In genomic region chr17:94749466-94750135, GRCm38 (mm10) we compare ENCODE assay signal across 8 mouse cellular contexts. TPM values are rescaled to one million over a fixed set of nuclear protein-coding genes. Genes with fewer than 3 reads are reported as not detected.
DNase-seq lines count a peak whose midpoint lies in the region; ATAC-seq and TF ChIP-seq lines count a peak whose summit lies in the region.

Mettl4 (minus strand) TSS chr17:94750019.

- peak; percentile 99 for ATAC-seq in kidney, embryonic 14.5 days (ENCODE audit: low FRiP score, low TSS enrichment)
- peak; percentile 98 for ATAC-seq in limb, embryonic 15.5 days (ENCODE audit: insufficient number of reproducible peaks, low FRiP score, low TSS enrichment, low read depth)

- WGBS in kidney, embryonic 14.5 days = under 1% methylated on average over 56 of the region's 56 CpGs
- WGBS in limb, embryonic 15.5 days = under 1% methylated on average over 56 of the region's 56 CpGs

- no peak for TF ChIP-seq POLR2A in bone marrow macrophage, adult 2 months (IDR thresholded peaks at IDR 0.05; ENCODE audit: borderline replicate concordance, low read depth, low read length)
- peak; percentile 44 for TF ChIP-seq POLR2A in embryonic fibroblast, embryonic 13.5 days (IDR thresholded peaks at IDR 0.05; ENCODE audit: low read depth, low read length)

- H3K9ac ChIP-seq in kidney, embryonic 14.5 days (ENCODE audit: low read depth, low read length) = peak within 1 kb of the TSS; percentile 73
- peak within 1 kb of the TSS; percentile 47 for H3K9ac ChIP-seq in limb, embryonic 15.5 days

- no peak for TF ChIP-seq CTCF in bone marrow macrophage, adult 2 months (IDR thresholded peaks at IDR 0.05; ENCODE audit: low read depth, low read length)
- no peak for TF ChIP-seq CTCF in embryonic fibroblast, embryonic 13.5 days (IDR thresholded peaks at IDR 0.05; ENCODE audit: borderline replicate concordance, insufficient read depth, low read length)

- DNase-seq in A20 (ENCODE audit: low read depth, low spot score) = peak; percentile 96
- DNase-seq in heart, adult 9 months (ENCODE audit: low spot score in 2 of 2) = peak; percentile 91 to 92
- peak; percentile 82 to 86 for DNase-seq in monocyte, adult 2 months (ENCODE audit: low read depth in 1 of 2, low spot score in 2 of 2)
- DNase-seq in spleen, postnatal 36 days (ENCODE audit: low spot score in 2 of 2) = peak; percentile 86 to 89

- no peaks in the 10 kb centered on the region for H3K27me3 ChIP-seq in kidney, embryonic 14.5 days (ENCODE audit: control insufficient read depth, insufficient read depth, low read length)
- H3K27me3 ChIP-seq in limb, embryonic 15.5 days = no peaks in the 10 kb centered on the region

- no peaks in the 10 kb centered on the region for H3K9me3 ChIP-seq in kidney, embryonic 14.5 days (ENCODE audit: control insufficient read depth, low read length)
- no peaks in the 10 kb centered on the region for H3K9me3 ChIP-seq in limb, embryonic 15.5 days

- peak within 1 kb of the TSS; percentile 58 for H3K4me2 ChIP-seq in kidney, embryonic 14.5 days (replicated peaks; ENCODE audit: low read depth, low read length)
- peak within 1 kb of the TSS; percentile 62 for H3K4me2 ChIP-seq in limb, embryonic 15.5 days

- H3K27ac ChIP-seq in bone marrow macrophage, adult 2 months (ENCODE audit: insufficient read depth, low read depth, low read length) = peak within 1 kb of the TSS; percentile 89
- H3K27ac ChIP-seq in embryonic fibroblast, embryonic 13.5 days (ENCODE audit: insufficient read depth, low read length) = peak within 1 kb of the TSS; percentile 98
- H3K27ac ChIP-seq in kidney, embryonic 14.5 days (ENCODE audit: low read depth, low read length) = peak within 1 kb of the TSS; percentile 96
- H3K27ac ChIP-seq in limb, embryonic 15.5 days = peak within 1 kb of the TSS; percentile 94

- peak within 1 kb of the TSS; percentile 80 for H3K4me3 ChIP-seq in bone marrow macrophage, adult 2 months (ENCODE audit: insufficient read depth, low read length)
- peak within 1 kb of the TSS; percentile 81 for H3K4me3 ChIP-seq in embryonic fibroblast, embryonic 13.5 days (ENCODE audit: insufficient read depth, low read length)
- peak within 1 kb of the TSS; percentile 65 for H3K4me3 ChIP-seq in kidney, embryonic 14.5 days (ENCODE audit: low read length)
- peak within 1 kb of the TSS; percentile 62 for H3K4me3 ChIP-seq in limb, embryonic 15.5 days

- H3K4me1 ChIP-seq in bone marrow macrophage, adult 2 months (ENCODE audit: control insufficient read depth, insufficient read depth, low read length) = no peaks in the 10 kb centered on the region; the same call in 1 of the 2 replicates
- H3K4me1 ChIP-seq in embryonic fibroblast, embryonic 13.5 days (ENCODE audit: control insufficient read depth, insufficient read depth, low read length) = no peaks in the 10 kb centered on the region
- H3K4me1 ChIP-seq in kidney, embryonic 14.5 days (ENCODE audit: control insufficient read depth, insufficient read depth, low read length) = peaks cover 13% of the 10 kb centered on the region; the same call in 1 of the 2 replicates
- H3K4me1 ChIP-seq in limb, embryonic 15.5 days = peaks cover 18% of the 10 kb centered on the region

- no peaks in the 10 kb centered on the region for H3K36me3 ChIP-seq in kidney, embryonic 14.5 days (ENCODE audit: control insufficient read depth, insufficient read depth, low read length)
- H3K36me3 ChIP-seq in limb, embryonic 15.5 days = no peaks in the 10 kb centered on the region

RNA-seq across cellular contexts. Expression of gene Mettl4, which starts in this region (rescaled TPM):
- polyA plus RNA-seq in bone marrow macrophage, adult 2 months (2012; ENCODE audit: insufficient read depth, insufficient read length, missing spikeins) = 10.1 and 10.3 TPM in 2 replicates
- 13.5 and 16.6 TPM in 2 replicates for polyA plus RNA-seq in embryonic fibroblast, embryonic 13.5 days (2011; ENCODE audit: insufficient read length, low read depth, missing spikeins)
- 21.4 and 26.1 TPM in 2 replicates for polyA plus RNA-seq in kidney, embryonic 14.5 days (2014; fragmentation: Nextera tagmentation; extraction: Ambion mirVana)
- 19.0 and 20.0 TPM in 2 replicates for polyA plus RNA-seq in limb, embryonic 15.5 days (2015; fragmentation: Nextera tagmentation; extraction: Ambion mirVana)

Comparison
In these comparisons a context has a peak if more than half of its experiments do, and no peak if none do; other contexts are left out.
1. Peak in every context shown above with its lines: DNase-seq, ATAC-seq, H3K4me3 ChIP-seq and H3K27ac ChIP-seq.